Mouse (Mus musculus) embryonic facial prominence, embryonic 13.5 days (tissue): ENCODE data around the gene Gfpt1. TPM values are rescaled to one million over a fixed set of nuclear protein-coding genes. Genes with fewer than 3 reads are reported as not detected.

Source experiments
- ATAC-seq: fragments of 200-750 bp; cut with Nextera tagmentation; 2 replicates; pipeline ENCODE4 v1.8.0; 2017; ENCODE audit warnings: low read depth; ENCODE audit not compliant: insufficient number of reproducible peaks, insufficient read depth, low FRiP score, low TSS enrichment
- H3K27ac ChIP-seq: fragments of 300-500 bp; sonication (generic); 2 replicates; pipeline ENCODE4 v1.5.1; 2015; ENCODE audit warnings: moderate library complexity, mild to moderate bottlenecking, inconsistent platforms
- H3K27me3 ChIP-seq: fragments of 300-500 bp; sonication (generic); 2 replicates; pipeline ENCODE4 v1.6.1; 2015; ENCODE audit warnings: mild to moderate bottlenecking, inconsistent platforms
- H3K36me3 ChIP-seq: fragments of 300-500 bp; sonication (generic); 2 replicates; pipeline ENCODE4 v1.6.1; 2015; ENCODE audit warnings: mild to moderate bottlenecking, inconsistent platforms
- H3K4me1 ChIP-seq: fragments of 300-500 bp; sonication (generic); 2 replicates; pipeline ENCODE4 v1.6.1; 2015; ENCODE audit warnings: inconsistent platforms
- H3K4me2 ChIP-seq: fragments of 300-500 bp; sonication (generic); 2 replicates; pipeline ENCODE4 v1.6.1; 2015; ENCODE audit warnings: moderate library complexity, mild to moderate bottlenecking, inconsistent platforms
- H3K4me3 ChIP-seq: fragments of 300-500 bp; sonication (generic); 2 replicates; pipeline ENCODE4 v1.5.1; 2015; ENCODE audit warnings: mild to moderate bottlenecking, inconsistent platforms
- H3K9ac ChIP-seq: fragments of 300-500 bp; sonication (generic); 2 replicates; pipeline ENCODE4 v1.6.1; 2015; ENCODE audit warnings: mild to moderate bottlenecking, inconsistent platforms
- H3K9me3 ChIP-seq: fragments of 300-500 bp; sonication (generic); 2 replicates; pipeline ENCODE4 v1.6.1; 2016; ENCODE audit warnings: inconsistent platforms
- WGBS: fragments of 180-500 bp; shearing (Covaris S2); methylation state at CpG from one replicate; pipeline ENCODE4 v1.1.7; 2015; ENCODE audit warnings: mixed read lengths; 5-methylcytosine and 5-hydroxymethylcytosine counted together
- polyA plus RNA-seq: library from polyadenylated mRNA; unstranded; fragments of >200 nt; fragmentation: Nextera tagmentation; extraction: Ambion mirVana; gene quantifications from 2 replicates; pipeline ENCODE4 v1.2.1, GENCODE M21; 2015

The Gfpt1 gene
- polyA plus RNA-seq, 1 experiment from 2014 or later, result 22.2 TPM

- H3K4me1 ChIP-seq, result peaks cover 49% of the 10 kb centered on the region
- no peaks in the 10 kb centered on the region for H3K36me3 ChIP-seq
- 36% methylated on average over 4 of the region's 4 CpGs for WGBS
- no peak overlapping the region for H3K4me2 ChIP-seq
- H3K27ac ChIP-seq, result peak overlapping the region; percentile 51; the same call in 1 of the 2 replicates
- peak; percentile 16; the same call in 1 of the 2 replicates for ATAC-seq
- no peaks in the 10 kb centered on the region for H3K9me3 ChIP-seq
- H3K27me3 ChIP-seq, result no peaks in the 10 kb centered on the region
- H3K4me3 ChIP-seq, result no peak overlapping the region
- H3K9ac ChIP-seq, result peak overlapping the region; percentile 44; the same call in 1 of the 2 replicates
Measured at GRCm38 (mm10) chr6:87101955-87102353, 59.3 kb downstream of the Gfpt1 start.

GRCm38 (mm10) chr6:87102421-87102911, 59.8 kb downstream of the Gfpt1 start:
- Histone ChIP-seq H3K4me3 (no peak overlapping the region), H3K4me1 (peaks cover 47% of the 10 kb centered on the region), H3K4me2 (no peak overlapping the region), H3K27ac (peak overlapping the region; percentile 51; the same call in 1 of the 2 replicates), H3K36me3 (no peaks in the 10 kb centered on the region), H3K9me3 (no peaks in the 10 kb centered on the region), H3K27me3 (no peaks in the 10 kb centered on the region), H3K9ac (peak overlapping the region; percentile 44; the same call in 1 of the 2 replicates)
- ATAC-seq, result no peak
- WGBS, result 47% methylated on average over 7 of the region's 7 CpGs

- Histone ChIP-seq H3K9me3 (no peaks in the 10 kb centered on the region), H3K27me3 (no peaks in the 10 kb centered on the region), H3K36me3 (no peaks in the 10 kb centered on the region), H3K27ac (no peak overlapping the region), H3K4me2 (no peak overlapping the region), H3K4me1 (peaks cover 40% of the 10 kb centered on the region), H3K9ac (no peak overlapping the region), H3K4me3 (no peak overlapping the region)
- 74% methylated on average over 1 of the region's 1 CpGs for whole genome bisulfite sequencing
- ATAC-seq, result no peak
Measured at GRCm38 (mm10) chr6:87103314-87103713, 60.7 kb downstream of the Gfpt1 start.

GRCm38 (mm10) chr6:87104123-87104796, 61.6 kb downstream of the Gfpt1 start, which contains the start of gene D6Ertd527e:
D6Ertd527e (plus strand) TSS chr6:87104746.
- 80% methylated on average over 11 of the region's 11 CpGs for WGBS
- no peak for ATAC-seq
- H3K9ac ChIP-seq, result no peak within 1 kb of the TSS

GRCm38 (mm10) chr6:87111493-87111892, 68.8 kb downstream of the Gfpt1 start:
- Histone ChIP-seq H3K9ac (no peak overlapping the region), H3K27me3 (no peaks in the 10 kb centered on the region; the same call in 1 of the 2 replicates), H3K4me3 (no peak overlapping the region), H3K4me1 (peaks cover 9% of the 10 kb centered on the region; the same call in 1 of the 2 replicates), H3K9me3 (no peaks in the 10 kb centered on the region), H3K36me3 (no peaks in the 10 kb centered on the region), H3K4me2 (no peak overlapping the region), H3K27ac (no peak overlapping the region)
- WGBS, result 83% methylated on average over 1 of the region's 1 CpGs
- ATAC-seq, result no peak

More at GRCm38 (mm10) chr6:87104123-87104796, 61.6 kb downstream of the Gfpt1 start, which contains the start of gene D6Ertd527e:
- H3K9me3 ChIP-seq, result no peaks in the 10 kb centered on the region
- H3K4me3 ChIP-seq, result no peak within 1 kb of the TSS
- H3K27ac ChIP-seq, result no peak within 1 kb of the TSS
- no peaks in the 10 kb centered on the region for H3K27me3 ChIP-seq
- H3K4me2 ChIP-seq, result no peak within 1 kb of the TSS
- H3K4me1 ChIP-seq, result peaks cover 35% of the 10 kb centered on the region
- no peaks in the 10 kb centered on the region for H3K36me3 ChIP-seq

GRCm38 (mm10) chr6:87112125-87112524, 69.5 kb downstream of the Gfpt1 start:
- Histone ChIP-seq H3K4me2 (no peak overlapping the region), H3K9me3 (no peaks in the 10 kb centered on the region), H3K9ac (no peak overlapping the region), H3K27ac (peak overlapping the region; percentile 51; the same call in 1 of the 2 replicates), H3K27me3 (no peaks in the 10 kb centered on the region; the same call in 1 of the 2 replicates), H3K4me3 (no peak overlapping the region), H3K4me1 (peaks cover 9% of the 10 kb centered on the region; the same call in 1 of the 2 replicates), H3K36me3 (no peaks in the 10 kb centered on the region)
- 48% methylated on average over 6 of the region's 6 CpGs for WGBS
- ATAC-seq, result no peak

GRCm38 (mm10) chr6:87115981-87116380, 73.3 kb downstream of the Gfpt1 start:
- H3K27ac ChIP-seq, result no peak overlapping the region

GRCm38 (mm10) chr6:87116596-87116995, 74.0 kb downstream of the Gfpt1 start:
- no peak for ATAC-seq
- 73% methylated on average over 7 of the region's 7 CpGs for WGBS
- Histone ChIP-seq H3K4me1 (peaks cover 16% of the 10 kb centered on the region), H3K4me3 (no peak overlapping the region), H3K27me3 (no peaks in the 10 kb centered on the region), H3K9me3 (no peaks in the 10 kb centered on the region), H3K36me3 (no peaks in the 10 kb centered on the region), H3K27ac (no peak overlapping the region), H3K9ac (no peak overlapping the region), H3K4me2 (no peak overlapping the region)

More at GRCm38 (mm10) chr6:87115981-87116380, 73.3 kb downstream of the Gfpt1 start:
- ATAC-seq, result no peak
- Histone ChIP-seq H3K36me3 (no peaks in the 10 kb centered on the region), H3K4me1 (peaks cover 17% of the 10 kb centered on the region), H3K27me3 (no peaks in the 10 kb centered on the region), H3K4me2 (no peak overlapping the region), H3K9me3 (no peaks in the 10 kb centered on the region), H3K4me3 (no peak overlapping the region), H3K9ac (no peak overlapping the region)
- WGBS, result 78% methylated on average over 2 of the region's 2 CpGs

- H3K4me1 ChIP-seq, result peaks cover 11% of the 10 kb centered on the region
- H3K9ac ChIP-seq, result no peak overlapping the region
- H3K4me3 ChIP-seq, result no peak overlapping the region
- no peak overlapping the region for H3K4me2 ChIP-seq
- H3K36me3 ChIP-seq, result no peaks in the 10 kb centered on the region
- no peak overlapping the region for H3K27ac ChIP-seq
- no peaks in the 10 kb centered on the region for H3K27me3 ChIP-seq
- no peaks in the 10 kb centered on the region for H3K9me3 ChIP-seq
- no peak for ATAC-seq
- WGBS, result 84% methylated on average over 20 of the region's 20 CpGs
Measured at GRCm38 (mm10) chr6:87119066-87119837, 76.6 kb downstream of the Gfpt1 start.

- Histone ChIP-seq H3K36me3 (no peaks in the 10 kb centered on the region), H3K4me3 (no peak overlapping the region), H3K4me1 (peaks cover 11% of the 10 kb centered on the region), H3K27me3 (no peaks in the 10 kb centered on the region), H3K4me2 (no peak overlapping the region), H3K9me3 (no peaks in the 10 kb centered on the region), H3K9ac (no peak overlapping the region), H3K27ac (no peak overlapping the region)
- WGBS, result 72% methylated on average over 4 of the region's 4 CpGs
- no peak for ATAC-seq
Measured at GRCm38 (mm10) chr6:87119975-87120374, 77.3 kb downstream of the Gfpt1 start.

- H3K9ac ChIP-seq, result no peak overlapping the region
- H3K27ac ChIP-seq, result no peak overlapping the region
- peaks cover 12% of the 10 kb centered on the region for H3K4me1 ChIP-seq
- 84% methylated on average over 6 of the region's 6 CpGs for WGBS
- no peak overlapping the region for H3K4me2 ChIP-seq
- ATAC-seq, result no peak
- no peak overlapping the region for H3K4me3 ChIP-seq
- no peaks in the 10 kb centered on the region for H3K9me3 ChIP-seq
- H3K27me3 ChIP-seq, result no peaks in the 10 kb centered on the region
- no peaks in the 10 kb centered on the region for H3K36me3 ChIP-seq
Measured at GRCm38 (mm10) chr6:87120661-87121060, 78.0 kb downstream of the Gfpt1 start.
